Mouse (Mus musculus): ENCODE data around the gene Tcf23.

DNA sequence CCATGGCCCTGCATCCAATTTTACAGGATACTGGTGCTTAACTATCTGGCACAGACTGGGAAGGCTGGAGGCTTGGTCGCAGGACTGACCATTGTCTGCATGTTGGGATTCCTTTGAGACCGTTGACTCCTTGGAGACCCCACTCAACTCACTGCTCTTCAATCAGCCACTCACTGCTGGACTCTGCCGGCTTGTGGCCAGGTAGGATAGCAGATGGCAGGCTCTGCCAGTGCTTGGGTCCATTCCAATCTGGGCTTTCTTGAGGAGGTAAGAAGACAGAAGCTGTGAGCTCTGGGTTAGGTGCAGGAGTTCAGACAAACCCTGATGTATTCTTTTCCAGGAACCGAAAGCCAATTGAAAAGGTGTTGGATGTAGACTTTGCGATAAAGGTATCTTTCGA, 14.4 kb upstream of the Tcf23 start:
- no peak for TF ChIP-seq E2F4 (IDR thresholded peaks at IDR 0.05; ENCODE audit: insufficient replicate concordance, low read depth, low read length)
- no peak for TF ChIP-seq MAX (IDR thresholded peaks at IDR 0.05; ENCODE audit: low read length)
- TF ChIP-seq POLR2A (IDR thresholded peaks at IDR 0.05; ENCODE audit: low read depth, low read length): no peak
- no peak for TF ChIP-seq GABPA (IDR thresholded peaks at IDR 0.05; ENCODE audit: insufficient replicate concordance, low read depth, low read length)
- no peak for TF ChIP-seq USF1 (IDR thresholded peaks at IDR 0.05; ENCODE audit: low read depth, low read length)
- no peak for TF ChIP-seq ELF1 (IDR thresholded peaks at IDR 0.05; ENCODE audit: low read depth, low read length)
- no peak for TF ChIP-seq CTCF (conservative IDR thresholded peaks at IDR 0.05 in 1 of 2, IDR thresholded peaks at IDR 0.05 in 1 of 2; ENCODE audit: low read depth in 2 of 2, low read length in 2 of 2)
- no peak for TF ChIP-seq SIN3A (IDR thresholded peaks at IDR 0.05; ENCODE audit: low read length)
